Mouse (Mus musculus): Measurements from ENCODE around the gene Gm20449.

DNA sequence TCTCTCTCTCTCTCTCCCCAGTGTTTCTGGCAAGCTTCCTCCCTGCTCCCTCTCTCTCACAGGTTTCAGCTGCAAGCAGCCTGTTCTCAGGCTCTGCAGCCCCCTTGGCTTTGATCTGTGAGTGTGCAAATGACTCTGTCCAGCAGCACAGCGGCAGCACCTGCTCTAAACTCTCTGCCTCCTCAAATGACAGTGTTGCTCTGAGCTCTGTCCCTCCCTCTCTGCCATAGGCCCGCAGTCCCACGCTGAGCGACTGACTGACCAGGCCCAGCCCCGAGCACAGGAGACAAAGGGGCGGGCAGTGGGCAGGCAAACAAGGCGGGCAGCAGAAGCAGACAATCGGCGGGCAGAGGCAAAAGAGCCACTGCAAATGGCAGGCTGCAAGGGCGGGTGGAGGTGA lies 47.4 kb downstream of the Gm20449 start:
- TF ChIP-seq CTCF (IDR thresholded peaks at IDR 0.05; ENCODE audit: extremely low read depth, insufficient read length, insufficient replicate concordance, low read depth, low read length) (no peak), POLR2A (IDR thresholded peaks at IDR 0.05; ENCODE audit: low read depth, low read length) (no peak)
